In the genomic region with DNA sequence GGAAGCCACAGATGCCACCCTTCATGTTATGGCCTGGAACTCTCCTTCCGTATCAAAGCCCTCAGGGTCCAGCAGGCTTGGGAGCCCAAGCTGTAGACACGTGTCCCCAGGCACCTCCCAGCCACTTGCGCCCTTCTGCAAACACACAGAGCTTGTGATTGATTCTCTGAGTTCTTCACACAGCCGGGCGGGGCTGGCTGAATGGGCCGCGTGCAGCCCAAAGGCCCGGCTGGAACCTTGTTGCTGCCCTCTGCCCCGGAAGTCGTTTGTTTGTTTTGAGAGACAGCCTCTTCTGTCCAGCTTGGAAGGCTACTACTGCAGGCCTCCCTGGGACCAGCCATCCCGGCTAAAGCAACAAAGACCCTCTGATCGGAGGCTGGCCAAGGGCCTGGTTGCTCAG, we compare ENCODE assay signal across 9 mouse cellular contexts.
A peak's percentile ranks its signal among the peaks of the same experiment; 100 is the strongest.
DNase-seq lines count a peak whose midpoint lies in the region; ATAC-seq lines count a peak whose summit lies in the region.
"Had no signal": no experiment of that assay in that cellular context is flagged by ENCODE, and none has a peak within 500 bp of the region (broad histone marks: within the 10 kb centered on the region; RNA-seq: fewer than 3 reads in every experiment).

No protein-coding gene starts in this region.

- no peaks in the 10 kb centered on the region for H3K9me3 ChIP-seq in intestine, embryonic 15.5 days
- no peaks in the 10 kb centered on the region for H3K9me3 ChIP-seq in liver, embryonic 15.5 days (replicated peaks)
- H3K9me3 ChIP-seq: neural tube, embryonic 12.5 days had no signal

- H3K27ac ChIP-seq in intestine, embryonic 15.5 days, result peak overlapping the region; percentile 33
- peak overlapping the region; percentile 19; the same call in 1 of the 2 replicates for H3K27ac ChIP-seq in liver, embryonic 15.5 days (replicated peaks)
- H3K27ac ChIP-seq: neural tube, embryonic 12.5 days had no signal

- H3K4me1 ChIP-seq in intestine, embryonic 15.5 days (replicated peaks), result peaks cover 26% of the 10 kb centered on the region
- peaks cover 59% of the 10 kb centered on the region for H3K4me1 ChIP-seq in liver, embryonic 15.5 days (replicated peaks)

- H3K36me3 ChIP-seq in intestine, embryonic 15.5 days, result no peaks in the 10 kb centered on the region
- no peaks in the 10 kb centered on the region for H3K36me3 ChIP-seq in liver, embryonic 15.5 days (replicated peaks)
- H3K36me3 ChIP-seq: neural tube, embryonic 12.5 days had no signal

- H3K27me3 ChIP-seq in intestine, embryonic 15.5 days (replicated peaks), result 0 out of 2 replicates have a peak, but pooled peaks cover 3% of the 10 kb centered on the region
- H3K27me3 ChIP-seq in liver, embryonic 15.5 days, result peaks cover 14% of the 10 kb centered on the region; the same call in 1 of the 2 replicates

- no peak overlapping the region for H3K4me3 ChIP-seq in intestine, embryonic 15.5 days (replicated peaks)
- no peak overlapping the region for H3K4me3 ChIP-seq in liver, embryonic 15.5 days (replicated peaks)
- H3K4me3 ChIP-seq: neural tube, embryonic 12.5 days had no signal

- ATAC-seq in intestine, embryonic 15.5 days, result peak; percentile 65
- ATAC-seq in liver, embryonic 15.5 days (ENCODE audit: insufficient read depth), result peak; percentile 39; the same call in 1 of the 2 replicates
- no peak for ATAC-seq in CD4-positive, CD25-positive, alpha-beta regulatory T cell, adult 4 months

- 16% methylated on average over 12 of the region's 12 CpGs for WGBS in intestine, embryonic 15.5 days
- WGBS in liver, embryonic 15.5 days (ENCODE audit: insufficient replicate concordance), result 28% methylated on average over 12 of the region's 12 CpGs

- DNase-seq in adrenal gland, postnatal 10 days, result peak; percentile 45
- peak; percentile 86 for DNase-seq in embryo, embryonic 10.5 days (ENCODE audit: low spot score)
- no peak for DNase-seq in testis, postnatal 10 days (ENCODE audit: low spot score)
- no peak for DNase-seq in gastrocnemius, adult 8-10 months (ENCODE audit: low spot score in 2 of 2)
- no peak for DNase-seq in ovary, postnatal 10 days (ENCODE audit: low spot score)

- no peak overlapping the region; the same call in 1 of the 2 replicates for H3K4me2 ChIP-seq in intestine, embryonic 15.5 days (replicated peaks)
- H3K4me2 ChIP-seq in liver, embryonic 15.5 days, result peak overlapping the region; percentile 41
- H3K4me2 ChIP-seq: neural tube, embryonic 12.5 days had no signal

- H3K9ac ChIP-seq in intestine, embryonic 15.5 days, result no peak overlapping the region
- no peak overlapping the region for H3K9ac ChIP-seq in liver, embryonic 15.5 days
- H3K9ac ChIP-seq: neural tube, embryonic 12.5 days had no signal

Comparison
In these comparisons a context has a peak if more than half of its experiments do, and no peak if none do; other contexts are left out.
1. DNase-seq: peak in adrenal gland, postnatal 10 days (single experiment) and embryo, embryonic 10.5 days (single experiment); none in testis, postnatal 10 days (single experiment), gastrocnemius, adult 8-10 months (0 of 2) and ovary, postnatal 10 days (single experiment).